Mouse (Mus musculus): ENCODE measurements around the gene Nfkb2.

DNA sequence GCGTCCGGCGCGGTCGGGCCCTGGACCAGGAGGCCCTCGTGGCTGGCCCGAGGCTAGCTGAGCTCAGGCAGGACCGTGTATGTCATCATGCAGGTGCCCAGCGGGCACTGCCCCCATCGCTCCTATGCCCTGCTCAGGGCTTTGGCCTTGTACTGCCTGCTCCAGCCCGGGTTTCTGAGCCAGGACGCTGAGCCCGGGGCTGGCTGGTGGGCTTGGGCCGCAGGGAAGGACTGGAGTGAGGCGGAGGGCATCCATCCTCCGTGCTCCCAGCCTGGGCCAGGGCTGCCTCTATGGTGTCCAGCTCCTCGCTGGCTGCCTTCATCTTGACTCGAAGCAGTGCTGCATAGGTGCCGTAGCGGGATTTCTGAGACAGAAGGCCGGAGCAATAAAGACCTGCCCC, 8.4 kb downstream of the Nfkb2 start:
- TF ChIP-seq CTCF (IDR thresholded peaks at IDR 0.05; ENCODE audit: insufficient read depth, low read depth, low read length) (no peak), POLR2A (IDR thresholded peaks at IDR 0.05; ENCODE audit: insufficient read depth, low read depth, low read length) (no peak)

Measured in olfactory bulb, adult 2 months (tissue).